In genomic region chr14:45492038-45492437, GRCm38 (mm10) we compare ENCODE assay signal across 12 mouse cellular contexts. TPM values are rescaled to one million over a fixed set of nuclear protein-coding genes. Genes with fewer than 3 reads are reported as not detected.
DNase-seq lines count a peak whose midpoint lies in the region; ATAC-seq and TF ChIP-seq lines count a peak whose summit lies in the region.
"Had no signal": no experiment of that assay in that cellular context is flagged by ENCODE, and none has a peak within 500 bp of the region (broad histone marks: within the 10 kb centered on the region; RNA-seq: fewer than 3 reads in every experiment).

No protein-coding gene starts in this region.

- no peak overlapping the region for H3K27ac ChIP-seq in kidney, adult 2 months (ENCODE audit: insufficient read depth, low read depth, low read length)
- no peak overlapping the region for H3K27ac ChIP-seq in kidney, embryonic 14.5 days (ENCODE audit: low read depth, low read length)
- H3K27ac ChIP-seq in heart, embryonic 14.5 days (replicated peaks in 1 of 2; ENCODE audit: control insufficient read depth in 1 of 2, insufficient read depth in 1 of 2, low read depth in 2 of 2, low read length in 2 of 2), result peak overlapping the region; percentile 14 to 50; a peak in 2 of 4 replicates
- no peak overlapping the region for H3K27ac ChIP-seq in forebrain, embryonic 13.5 days
- H3K27ac ChIP-seq: hindbrain, embryonic 10.5 days; midbrain, embryonic 12.5 days; neural tube, embryonic 15.5 days had no signal

- TF ChIP-seq POLR2A in kidney, adult 2 months (IDR thresholded peaks at IDR 0.05; ENCODE audit: low read depth, low read length), result no peak

- POLR2A ChIA-PET in Patski (lab: Charles Lee), result interaction anchor here (2.0 kb wide), 1 partner anchor 15 kb away, joined by 4 read pairs; no protein-coding TSS in a partner anchor

- H3K9me3 ChIP-seq in kidney, embryonic 14.5 days (ENCODE audit: control insufficient read depth, low read length), result no peaks in the 10 kb centered on the region
- no peaks in the 10 kb centered on the region for H3K9me3 ChIP-seq in heart, embryonic 14.5 days (ENCODE audit: control insufficient read depth, low read length)
- H3K9me3 ChIP-seq in forebrain, embryonic 13.5 days (replicated peaks), result peaks cover 5% of the 10 kb centered on the region; the same call in 1 of the 2 replicates
- H3K9me3 ChIP-seq: hindbrain, embryonic 10.5 days; neural tube, embryonic 15.5 days had no signal

- H3K27me3 ChIP-seq in kidney, adult 2 months (replicated peaks; ENCODE audit: control insufficient read depth, insufficient read depth, low read length), result no peaks in the 10 kb centered on the region
- no peaks in the 10 kb centered on the region for H3K27me3 ChIP-seq in kidney, embryonic 14.5 days (ENCODE audit: control insufficient read depth, insufficient read depth, low read length)
- H3K27me3 ChIP-seq in Patski, result no peaks in the 10 kb centered on the region
- H3K27me3 ChIP-seq in heart, embryonic 14.5 days (ENCODE audit: control insufficient read depth, insufficient read depth, low read length), result no peaks in the 10 kb centered on the region
- H3K27me3 ChIP-seq in forebrain, embryonic 13.5 days, result no peaks in the 10 kb centered on the region
- H3K27me3 ChIP-seq: midbrain, embryonic 12.5 days; neural tube, embryonic 15.5 days had no signal

- peak; percentile 72 for DNase-seq in kidney, adult 2 months
- DNase-seq in Patski (ENCODE audit: low read depth, low spot score), result no peak
- DNase-seq in lung, postnatal 36 days, result peak; percentile 56
- no peak for DNase-seq in ovary, adult 18-20 months (ENCODE audit: low spot score)
- DNase-seq: thymus, postnatal 14 days had no signal

- in situ Hi-C loops in Patski (cut with MboI; ENCODE audit: low pct_unique_long_range_greater_than_20kb), result no loop called here

- no peaks in the 10 kb centered on the region; the same call in none of the 2 replicates for H3K36me3 ChIP-seq in kidney, adult 2 months (ENCODE audit: control insufficient read depth, insufficient read depth, low read length)
- H3K36me3 ChIP-seq in kidney, embryonic 14.5 days (ENCODE audit: control insufficient read depth, insufficient read depth, low read length), result peaks cover 5% of the 10 kb centered on the region; the same call in 1 of the 2 replicates
- H3K36me3 ChIP-seq in heart, embryonic 14.5 days (ENCODE audit: control insufficient read depth, insufficient read depth, low read length), result peaks cover 36% of the 10 kb centered on the region
- H3K36me3 ChIP-seq in forebrain, embryonic 13.5 days (ENCODE audit: poor library complexity, severe bottlenecking), result peaks cover 25% of the 10 kb centered on the region
- H3K36me3 ChIP-seq: midbrain, embryonic 12.5 days had no signal

- ATAC-seq in kidney, embryonic 14.5 days (ENCODE audit: low FRiP score, low TSS enrichment), result no peak
- ATAC-seq in Patski, result peak; percentile 67
- peak; percentile 62; the same call in 1 of the 2 replicates for ATAC-seq in heart, embryonic 14.5 days (ENCODE audit: insufficient number of reproducible peaks, insufficient read depth, low FRiP score, low read depth)
- no peak for ATAC-seq in forebrain, embryonic 13.5 days
- ATAC-seq: forebrain, embryonic 16.5 days had no signal

- no peak overlapping the region for H3K4me3 ChIP-seq in kidney, adult 2 months (ENCODE audit: insufficient read depth, low read depth, low read length)
- H3K4me3 ChIP-seq in kidney, embryonic 14.5 days (ENCODE audit: low read length), result no peak overlapping the region
- H3K4me3 ChIP-seq in heart, embryonic 14.5 days (ENCODE audit: control insufficient read depth in 1 of 2, insufficient read depth in 1 of 2, low read depth in 1 of 2, low read length in 2 of 2), result no peak overlapping the region
- no peak overlapping the region for H3K4me3 ChIP-seq in forebrain, embryonic 13.5 days
- H3K4me3 ChIP-seq: hindbrain, embryonic 10.5 days; midbrain, embryonic 12.5 days; neural tube, embryonic 15.5 days had no signal

- peaks cover 7% of the 10 kb centered on the region for H3K4me1 ChIP-seq in kidney, adult 2 months (ENCODE audit: control insufficient read depth, insufficient read depth, low read length)
- no peaks in the 10 kb centered on the region for H3K4me1 ChIP-seq in kidney, embryonic 14.5 days (ENCODE audit: control insufficient read depth, insufficient read depth, low read length)
- H3K4me1 ChIP-seq in heart, embryonic 14.5 days (ENCODE audit: control insufficient read depth in 2 of 2, insufficient read depth in 2 of 2, low read length in 2 of 2), result peaks cover 0 to 10% of the 10 kb centered on the region in 2 experiments; a peak in 1 of 4 replicates
- no peaks in the 10 kb centered on the region for H3K4me1 ChIP-seq in forebrain, embryonic 13.5 days
- H3K4me1 ChIP-seq: hindbrain, embryonic 10.5 days; midbrain, embryonic 12.5 days had no signal

- H3K9ac ChIP-seq in kidney, embryonic 14.5 days (ENCODE audit: low read depth, low read length), result no peak overlapping the region
- H3K9ac ChIP-seq in heart, embryonic 14.5 days (ENCODE audit: low read length), result no peak overlapping the region
- no peak overlapping the region for H3K9ac ChIP-seq in forebrain, embryonic 13.5 days
- H3K9ac ChIP-seq: midbrain, embryonic 12.5 days; neural tube, embryonic 15.5 days had no signal

- CTCF ChIA-PET in Patski (lab: Charles Lee), result interaction anchor here (1.1 to 2.8 kb wide), 5 partner anchors 8 to 59 kb away, joined by 3 to 13 read pairs (median 4); no protein-coding TSS in a partner anchor

- H3K4me2 ChIP-seq in kidney, embryonic 14.5 days (replicated peaks; ENCODE audit: low read depth, low read length), result no peak overlapping the region
- H3K4me2 ChIP-seq in heart, embryonic 14.5 days (ENCODE audit: low read length), result no peak overlapping the region
- no peak overlapping the region for H3K4me2 ChIP-seq in forebrain, embryonic 13.5 days
- H3K4me2 ChIP-seq: midbrain, embryonic 12.5 days; neural tube, embryonic 15.5 days had no signal

- no peak for TF ChIP-seq CTCF in kidney, adult 2 months (conservative IDR thresholded peaks at IDR 0.05; ENCODE audit: insufficient read depth, insufficient read length, low read depth, low read length)
- TF ChIP-seq CTCF in Patski (IDR thresholded peaks at IDR 0.05), result no peak

- 39% methylated on average over 4 of the region's 4 CpGs for whole genome bisulfite sequencing in kidney, adult 2 months
- 62% methylated on average over 4 of the region's 4 CpGs for WGBS in kidney, embryonic 14.5 days
- WGBS in heart, embryonic 14.5 days, result 29% methylated on average over 4 of the region's 4 CpGs
- WGBS in forebrain, embryonic 13.5 days, result 89% methylated on average over 4 of the region's 4 CpGs

RNA-seq across cellular contexts. Expression of gene Fermt2, which starts 37.9 kb away (rescaled TPM):
- polyA plus RNA-seq in kidney, adult 2 months (2012; rRNA removed), result 40.8 and 47.2 TPM in 2 replicates
- polyA plus RNA-seq in kidney, embryonic 14.5 days (2014; fragmentation: Nextera tagmentation; extraction: Ambion mirVana), result 147 and 172 TPM in 2 replicates
- 144 TPM for polyA plus RNA-seq in Patski (2021)
- 228 and 235 TPM in 2 replicates for polyA plus RNA-seq in heart, embryonic 14.5 days (2014; fragmentation: Nextera tagmentation; extraction: Ambion mirVana)
- 60.5 and 62.9 TPM in 2 replicates for polyA plus RNA-seq in forebrain, embryonic 13.5 days (2015; fragmentation: Nextera tagmentation; extraction: Ambion mirVana)

Comparison
In these comparisons a context has a peak if more than half of its experiments do, and no peak if none do; other contexts are left out.
1. DNase-seq: peak in kidney, adult 2 months (single experiment) and lung, postnatal 36 days (single experiment); none in Patski (single experiment) and ovary, adult 18-20 months (single experiment).
2. H3K27ac ChIP-seq: peak in heart, embryonic 14.5 days (2 of 2); none in kidney, adult 2 months (single experiment), kidney, embryonic 14.5 days (single experiment) and forebrain, embryonic 13.5 days (single experiment).
3. ATAC-seq: peak in Patski (single experiment) and heart, embryonic 14.5 days (single experiment); none in kidney, embryonic 14.5 days (single experiment) and forebrain, embryonic 13.5 days (single experiment).